Mouse (Mus musculus) heart, embryonic 16.5 days (tissue): ENCODE results near the gene Vmn2r84. TPM values are rescaled to one million over a fixed set of nuclear protein-coding genes. Genes with fewer than 3 reads are reported as not detected.
"Not testable (repeated sequence)": the region's sequence is repeated elsewhere in the genome, so short reads cannot be mapped to it uniquely, and the experiment has no call there.

ENCODE experiments used
- ATAC-seq: fragments of 200-750 bp; cut with Nextera tagmentation; replicated peaks from 2 replicates; pipeline ENCODE4 v1.8.0; 2017; ENCODE audit warnings: moderate number of reproducible peaks; ENCODE audit not compliant: insufficient read depth, low FRiP score; ENCODE audit errors: extremely low read depth
- H3K27ac ChIP-seq: fragments of 300-500 bp; sonication (generic); 2 replicates; pipeline ENCODE4 v1.5.1; 2014; ENCODE audit warnings: mild to moderate bottlenecking, low read length, control low read depth, moderate library complexity
- H3K27me3 ChIP-seq: fragments of 300-500 bp; sonication (generic); 2 replicates; pipeline ENCODE4 v1.6.1; 2014; ENCODE audit warnings: low read length, mixed read lengths; ENCODE audit not compliant: control insufficient read depth, insufficient read depth
- H3K36me3 ChIP-seq: fragments of 300-500 bp; sonication (generic); 2 replicates; pipeline ENCODE4 v1.6.1; 2014; ENCODE audit not compliant: control insufficient read depth, insufficient read depth
- H3K4me1 ChIP-seq: fragments of 300-500 bp; sonication (generic); 2 replicates; pipeline ENCODE4 v1.6.1; 2014; ENCODE audit warnings: low read length, mixed read lengths; ENCODE audit not compliant: control insufficient read depth, insufficient read depth
- H3K4me2 ChIP-seq: fragments of 300-500 bp; sonication (generic); 2 replicates; pipeline ENCODE4 v1.6.1; 2014; ENCODE audit warnings: low read depth, mild to moderate bottlenecking, control low read depth, low read length
- H3K4me3 ChIP-seq: fragments of 300-500 bp; sonication (generic); 2 replicates; pipeline ENCODE4 v1.5.1; 2014; ENCODE audit warnings: mild to moderate bottlenecking, control low read depth, low read length
- H3K9ac ChIP-seq: fragments of 300-500 bp; sonication (generic); 2 replicates; pipeline ENCODE4 v1.6.1; 2014; ENCODE audit warnings: low read length, control low read depth
- H3K9me3 ChIP-seq: fragments of 300-500 bp; sonication (generic); replicated peaks from 2 replicates; pipeline ENCODE4 v1.6.1; 2016; ENCODE audit warnings: low read length; ENCODE audit not compliant: control insufficient read depth
- WGBS: fragments of 180-500 bp; shearing (Covaris S2); extraction: QIAGEN DNeasy Blood & Tissue Kit; methylation state at CpG from one replicate; pipeline ENCODE4 v1.1.7; 2014; 5-methylcytosine and 5-hydroxymethylcytosine counted together
- polyA plus RNA-seq: library from polyadenylated mRNA; unstranded; fragments of >200 nt; fragmentation: Nextera tagmentation; extraction: Ambion mirVana; gene quantifications from 2 replicates; pipeline ENCODE4 v1.2.1, GENCODE M21; 2015

The Vmn2r84 gene
- polyA plus RNA-seq, 1 experiment from 2014 or later: 0.03 TPM

DNA sequence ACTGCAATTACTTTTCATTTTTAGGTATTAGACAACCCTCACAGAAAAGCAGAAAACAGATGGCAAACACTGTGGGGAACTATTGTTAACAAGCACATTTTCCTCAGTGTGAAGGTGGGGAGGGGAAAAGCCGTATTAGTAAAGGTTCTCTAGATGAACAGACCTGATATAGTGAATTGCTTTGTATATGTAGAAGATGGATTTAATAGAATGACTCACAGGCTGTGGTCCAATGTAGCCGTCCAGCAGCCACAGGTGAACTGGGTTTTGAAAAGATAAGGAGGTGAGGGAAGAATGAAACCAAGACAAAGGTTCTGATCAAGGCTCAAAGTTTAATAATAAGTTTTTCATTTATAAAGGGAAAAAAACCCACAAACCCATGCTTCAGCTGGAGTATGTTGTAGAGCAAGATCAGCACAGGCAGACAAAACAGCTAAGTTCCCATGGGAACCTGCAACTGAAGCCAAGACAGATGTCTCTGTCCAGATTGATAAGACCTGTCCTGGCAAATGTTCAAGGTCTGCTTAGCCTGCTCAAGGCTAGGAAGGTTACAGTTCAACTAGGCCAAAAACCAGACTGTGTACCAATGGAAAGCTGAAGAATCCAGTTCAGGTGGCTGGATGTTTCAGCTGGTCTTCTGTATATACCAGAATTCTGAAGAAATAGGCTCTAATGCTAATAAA lies 21.5 kb downstream of the Vmn2r84 start:
- Histone ChIP-seq H3K27me3 (no peaks in the 10 kb centered on the region), H3K27ac (no peak overlapping the region), H3K4me1 (no peaks in the 10 kb centered on the region), H3K4me2 (no peak overlapping the region), H3K9ac (no peak overlapping the region), H3K9me3 (no peaks in the 10 kb centered on the region), H3K36me3 (no peaks in the 10 kb centered on the region), H3K4me3 (no peak overlapping the region)
- ATAC-seq: no peak
- 73% methylated on average over 2 of the region's 2 CpGs for WGBS

DNA sequence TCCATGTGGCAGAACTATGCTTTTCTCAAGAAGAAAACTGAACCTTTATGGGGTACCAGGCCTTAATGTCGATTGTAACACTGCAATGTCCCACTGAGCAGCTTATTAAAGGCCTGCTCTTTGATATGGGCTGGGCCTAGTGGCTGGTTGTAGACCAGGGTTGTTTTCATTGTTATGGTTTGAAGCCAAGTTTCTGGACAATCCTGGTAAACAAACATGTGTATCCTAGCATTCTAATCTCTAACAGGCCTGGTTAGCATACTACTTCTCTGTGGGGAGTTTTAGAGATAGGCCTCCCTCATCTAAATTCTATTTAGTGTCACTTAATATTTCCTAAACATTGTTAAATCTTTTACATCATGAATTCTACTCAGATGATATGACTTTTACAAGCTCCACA lies 22.5 kb downstream of the Vmn2r84 start:
- Histone ChIP-seq H3K4me3 (no peak overlapping the region), H3K9ac (no peak overlapping the region), H3K4me2 (no peak overlapping the region), H3K9me3 (no peaks in the 10 kb centered on the region), H3K27me3 (no peaks in the 10 kb centered on the region), H3K4me1 (no peaks in the 10 kb centered on the region), H3K27ac (no peak overlapping the region), H3K36me3 (no peaks in the 10 kb centered on the region)
- no peak for ATAC-seq
- WGBS: 57% methylated on average over 1 of the region's 1 CpGs

DNA sequence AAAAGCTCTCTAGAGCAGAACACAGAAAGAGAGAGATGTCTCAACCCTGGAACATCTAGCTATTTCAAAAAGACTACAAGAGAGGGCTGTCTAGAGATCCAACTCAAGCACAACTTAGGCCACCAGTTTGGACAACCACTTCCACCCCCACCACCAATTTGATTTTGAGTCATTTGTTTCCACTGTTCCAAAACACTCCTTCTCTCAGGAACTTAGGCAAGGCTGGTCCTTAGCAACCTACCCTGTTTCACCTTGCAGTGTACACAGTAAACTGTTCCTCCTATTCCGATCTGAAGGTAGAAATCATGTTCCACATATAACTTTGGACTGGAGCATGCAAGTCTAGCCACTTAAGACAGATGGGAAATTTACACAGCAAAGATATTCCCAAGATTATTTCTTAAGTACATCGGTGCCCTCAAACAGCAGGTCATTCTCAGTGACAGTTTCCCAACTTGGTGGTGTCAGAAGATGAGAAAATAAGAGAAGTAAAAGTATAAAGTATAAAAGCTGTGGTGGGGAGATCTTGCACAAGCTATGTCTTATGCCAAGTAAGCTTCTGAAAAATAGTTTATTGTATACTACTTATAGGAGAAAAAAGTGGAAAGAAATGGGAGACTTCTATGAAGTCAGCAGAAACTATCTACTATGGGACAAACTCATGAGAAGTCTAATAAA lies 24.0 kb downstream of the Vmn2r84 start:
- Histone ChIP-seq H3K4me1 (no peaks in the 10 kb centered on the region), H3K27me3 (no peaks in the 10 kb centered on the region), H3K4me3 (no peak overlapping the region), H3K9me3 (no peaks in the 10 kb centered on the region), H3K4me2 (no peak overlapping the region), H3K36me3 (no peaks in the 10 kb centered on the region), H3K27ac (no peak overlapping the region), H3K9ac (no peak overlapping the region)
- no peak for ATAC-seq
- WGBS: 76% methylated on average over 2 of the region's 2 CpGs

DNA sequence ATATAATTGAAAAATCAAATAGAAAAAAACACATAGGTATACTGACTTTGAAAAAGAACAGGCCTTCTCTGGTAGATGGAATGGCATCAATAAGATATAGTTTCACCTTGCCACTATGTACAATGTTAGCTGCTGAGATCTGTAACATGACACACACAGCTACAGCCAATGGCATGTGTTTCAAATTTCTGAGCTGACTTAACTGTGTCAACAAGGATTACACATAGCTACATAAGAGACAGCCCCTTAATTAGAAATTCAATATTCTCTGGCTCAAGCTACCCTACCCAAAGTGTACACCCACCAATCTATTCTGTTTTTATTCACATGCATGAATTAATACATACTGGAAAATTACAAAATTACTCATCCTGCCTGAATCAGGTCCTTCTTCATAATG lies 25.7 kb downstream of the Vmn2r84 start:
- H3K4me1 ChIP-seq: no peaks in the 10 kb centered on the region
- no peaks in the 10 kb centered on the region for H3K27me3 ChIP-seq
- H3K36me3 ChIP-seq: no peaks in the 10 kb centered on the region
- H3K9ac ChIP-seq: no peak overlapping the region
- ATAC-seq: no peak
- H3K27ac ChIP-seq: no peak overlapping the region
- no peak overlapping the region for H3K4me3 ChIP-seq
- H3K9me3 ChIP-seq: no peaks in the 10 kb centered on the region
- no peak overlapping the region for H3K4me2 ChIP-seq

DNA sequence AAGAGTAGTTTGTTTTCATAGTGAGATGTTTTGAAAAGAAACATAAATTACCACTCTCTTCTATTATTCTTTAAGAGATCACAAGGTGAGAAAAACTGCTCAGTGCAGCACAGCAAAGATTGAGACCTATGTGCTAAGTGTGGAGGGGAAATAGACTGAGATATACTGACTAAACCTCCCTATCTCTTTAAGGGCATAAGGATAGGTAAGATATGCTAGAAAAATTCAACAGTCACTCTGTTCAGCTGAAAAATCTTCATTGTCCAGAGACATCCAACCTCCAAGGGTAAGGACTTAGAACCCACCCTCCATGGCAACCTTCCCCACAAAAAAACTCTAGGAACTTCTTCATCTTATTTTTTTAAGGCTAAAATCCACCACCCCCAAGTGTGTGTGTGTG lies 29.4 kb downstream of the Vmn2r84 start:
- H3K9ac ChIP-seq: no peak overlapping the region
- no peak overlapping the region for H3K27ac ChIP-seq
- no peaks in the 10 kb centered on the region for H3K4me1 ChIP-seq
- H3K36me3 ChIP-seq: no peaks in the 10 kb centered on the region
- H3K27me3 ChIP-seq: no peaks in the 10 kb centered on the region
- no peaks in the 10 kb centered on the region for H3K9me3 ChIP-seq
- H3K4me2 ChIP-seq: no peak overlapping the region
- no peak for ATAC-seq
- H3K4me3 ChIP-seq: no peak overlapping the region

DNA sequence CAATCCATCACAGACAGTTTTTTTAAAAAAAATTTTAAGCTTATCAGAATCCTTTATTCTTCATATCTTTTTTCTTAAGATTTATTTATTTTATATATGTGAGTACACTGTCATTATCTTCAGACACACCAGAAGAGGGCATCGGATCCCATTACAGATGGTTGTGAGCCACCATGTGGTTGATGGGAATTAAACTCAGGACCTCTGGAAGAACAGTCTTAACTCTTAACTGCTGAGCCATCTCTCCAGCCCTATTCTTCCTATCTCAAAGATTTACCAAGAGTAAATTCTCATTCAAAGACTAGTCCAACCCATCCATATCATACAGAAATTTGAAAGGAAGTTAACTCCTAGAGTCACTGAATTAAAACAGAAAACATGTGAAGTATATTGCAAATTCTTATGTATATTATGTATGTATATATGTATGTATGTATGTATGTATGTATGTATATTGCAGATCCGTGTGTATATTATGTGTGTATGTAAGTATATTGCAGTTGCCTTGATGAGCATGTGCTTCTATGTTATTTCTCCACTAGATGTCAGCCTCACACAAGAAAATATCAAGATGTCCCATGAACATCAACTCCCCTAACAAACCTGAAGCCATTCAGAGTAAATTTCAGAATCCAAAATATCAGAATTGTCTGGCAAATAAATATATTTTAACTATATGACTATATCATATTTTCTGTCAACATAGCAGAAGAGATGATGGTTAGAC lies 30.5 kb downstream of the Vmn2r84 start:
- Histone ChIP-seq H3K9me3 (no peaks in the 10 kb centered on the region), H3K4me1 (no peaks in the 10 kb centered on the region), H3K27me3 (no peaks in the 10 kb centered on the region), H3K27ac (no peak overlapping the region), H3K4me2 (no peak overlapping the region), H3K4me3 (no peak overlapping the region), H3K9ac (no peak overlapping the region), H3K36me3 (no peaks in the 10 kb centered on the region)
- WGBS: 58% methylated on average over 2 of the region's 2 CpGs
- ATAC-seq: no peak

DNA sequence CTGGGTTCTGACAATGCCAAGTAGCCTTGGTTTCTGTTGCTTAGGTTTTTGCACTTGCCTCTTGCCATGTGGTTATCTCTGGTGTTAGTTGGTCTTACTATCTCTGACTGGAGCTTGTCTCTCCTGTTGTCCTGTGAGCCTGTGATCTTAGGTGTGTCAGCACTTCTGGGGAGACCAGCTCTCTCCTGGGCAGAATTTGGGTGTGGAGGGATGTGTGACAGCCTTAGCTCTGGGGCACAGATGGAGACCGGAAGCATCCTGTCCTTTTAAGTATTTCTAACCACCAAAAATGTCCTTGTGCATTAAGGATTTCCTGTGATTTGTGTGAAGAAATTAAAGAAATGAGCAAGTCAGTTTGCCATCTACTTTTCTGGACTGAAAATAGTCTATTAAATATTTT lies 50.1 kb downstream of the Vmn2r84 start:
- H3K4me3 ChIP-seq: no peak overlapping the region
- no peaks in the 10 kb centered on the region for H3K36me3 ChIP-seq
- H3K27ac ChIP-seq: no peak overlapping the region
- no peak for ATAC-seq
- H3K4me2 ChIP-seq: no peak overlapping the region
- H3K4me1 ChIP-seq: no peaks in the 10 kb centered on the region
- H3K27me3 ChIP-seq: no peaks in the 10 kb centered on the region
- no peaks in the 10 kb centered on the region for H3K9me3 ChIP-seq
- H3K9ac ChIP-seq: no peak overlapping the region
- 61% methylated on average over 1 of the region's 1 CpGs for WGBS

DNA sequence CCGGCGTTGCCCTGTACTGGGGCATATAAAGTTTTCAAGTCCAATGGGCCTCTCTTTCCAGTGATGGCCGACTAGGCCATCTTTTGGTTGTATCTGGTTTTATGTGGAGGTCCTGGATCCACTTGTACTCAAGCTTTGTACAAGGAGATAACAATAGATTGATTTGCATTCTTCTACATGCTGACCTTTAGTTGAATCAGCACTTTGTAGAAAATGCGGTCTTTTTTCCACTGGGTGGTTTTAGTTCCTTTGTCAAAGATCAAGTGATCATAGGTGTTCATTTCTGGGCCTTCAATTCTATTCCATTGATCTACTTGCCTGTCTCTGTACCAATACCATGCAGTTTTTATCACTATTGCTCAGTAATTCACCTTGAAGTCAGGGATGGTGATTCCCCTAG lies 54.1 kb downstream of the Vmn2r84 start:
- WGBS: 79% methylated on average over 4 of the region's 4 CpGs
- H3K27me3 ChIP-seq, H3K36me3 ChIP-seq: not testable (repeated sequence)

DNA sequence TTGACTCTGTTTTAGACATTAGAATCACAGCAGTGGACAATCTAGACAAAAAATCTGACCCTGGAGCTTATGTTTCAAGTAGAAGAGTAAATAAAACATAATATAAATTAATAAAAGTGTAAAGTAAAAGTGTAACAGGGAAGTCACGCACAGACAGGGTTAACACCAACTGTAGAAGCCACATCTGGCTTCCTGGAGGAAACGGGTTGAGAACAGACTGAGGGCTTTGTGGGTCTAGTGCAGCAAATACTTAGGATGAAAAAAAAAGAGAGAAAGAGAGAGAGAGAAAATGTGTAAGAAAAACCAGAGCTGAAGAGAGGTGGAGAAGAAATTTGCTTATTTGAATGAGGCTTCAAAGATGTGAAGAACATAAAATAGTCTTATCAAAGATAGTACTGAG lies 56.6 kb downstream of the Vmn2r84 start:
- Histone ChIP-seq H3K9ac (no peak overlapping the region), H3K27me3 (no peaks in the 10 kb centered on the region), H3K4me1 (no peaks in the 10 kb centered on the region), H3K27ac (no peak overlapping the region; the same call in 1 of the 2 replicates), H3K4me2 (no peak overlapping the region), H3K4me3 (no peak overlapping the region), H3K9me3 (no peaks in the 10 kb centered on the region), H3K36me3 (no peaks in the 10 kb centered on the region)
- no peak for ATAC-seq
- WGBS: 52% methylated on average over 2 of the region's 2 CpGs

More for the DNA sequence above, 54.1 kb downstream of the Vmn2r84 start:
- H3K9me3 ChIP-seq, H3K4me1 ChIP-seq, H3K27ac ChIP-seq, H3K4me3 ChIP-seq, H3K9ac ChIP-seq, ATAC-seq, H3K4me2 ChIP-seq: not testable (repeated sequence)
